Mouse (Mus musculus) G1E (cell line): ENCODE measurements around the gene Pum3. TPM values are rescaled to one million over a fixed set of nuclear protein-coding genes. Genes with fewer than 3 reads are reported as not detected.

Source experiments
- ATAC-seq: 2 replicates; pipeline ENCODE4 v1.8.0; 2016; ENCODE audit warnings: mild to moderate bottlenecking; ENCODE audit not compliant: insufficient number of reproducible peaks, poor library complexity, low FRiP score, severe bottlenecking; ENCODE audit errors: extremely low read depth
- DNase-seq: peaks from one replicate; pipeline ENCODE4 v3.0.0; 2012; ENCODE audit warnings: low spot score
- H3K27me3 ChIP-seq: 2 replicates; pipeline ENCODE4 v1.6.1; 2012; ENCODE audit warnings: mild to moderate bottlenecking, low read length, inconsistent platforms; ENCODE audit not compliant: insufficient read depth
- H3K36me3 ChIP-seq: replicated peaks from 2 replicates; pipeline ENCODE3; 2012; ENCODE audit warnings: mild to moderate bottlenecking, inconsistent platforms
- H3K4me1 ChIP-seq: 2 replicates; pipeline ENCODE4 v1.6.1; 2012; ENCODE audit warnings: low read depth, low read length, inconsistent platforms, mixed read lengths; ENCODE audit not compliant: insufficient read depth
- H3K4me3 ChIP-seq: 2 replicates; pipeline ENCODE4 v1.5.1; 2012; ENCODE audit warnings: low read depth, mild to moderate bottlenecking, inconsistent platforms, low read length, moderate library complexity, mixed read lengths
- H3K9me3 ChIP-seq: replicated peaks from 2 replicates; pipeline ENCODE4 v1.6.1; 2012; ENCODE audit warnings: inconsistent platforms
- CTCF ChIP-seq: IDR thresholded peaks from 2 replicates; pipeline ENCODE4 v1.5.1; 2012; ENCODE audit warnings: low read depth, low read length, inconsistent platforms, mixed read lengths
- GATA1 ChIP-seq: IDR thresholded peaks from 2 replicates; pipeline ENCODE4 v1.6.1; 2012; ENCODE audit warnings: borderline replicate concordance, low read length, inconsistent platforms, mixed read lengths
- GATA2 ChIP-seq: IDR thresholded peaks from 2 replicates; pipeline ENCODE4 v1.6.1; 2012; ENCODE audit warnings: low read depth, low read length, inconsistent platforms, borderline replicate concordance
- POLR2AphosphoS5 ChIP-seq: IDR thresholded peaks from 2 replicates; pipeline ENCODE4 v1.6.1; 2012; ENCODE audit warnings: low read depth, low read length, inconsistent platforms; ENCODE audit not compliant: insufficient replicate concordance
- TAL1 ChIP-seq: conservative IDR thresholded peaks from 2 replicates; pipeline ENCODE4 v1.6.1; 2012; ENCODE audit warnings: low read depth, low read length, inconsistent platforms, mixed read lengths
- polyA plus RNA-seq: library from polyadenylated mRNA; stranded (reverse); fragments of >175 nt; gene quantifications from 2 replicates; pipeline ENCODE4 v1.2.3, GENCODE M21; 2012
- total RNA-seq, 2 experiments: library from RNA; stranded (forward) in 1 of 2; stranded (reverse) in 1 of 2; fragments of 200-1000 nt in 1 of 2; fragments of >200 nt in 1 of 2; fragmentation: Nextera tagmentation in 1 of 2; gene quantifications; 2 replicates each; pipeline ENCODE4 v1.2.3; 2014 to 2017

Pum3 gene
- total and polyA plus RNA-seq, 3 experiments = 52.4 to 221 (median 122) TPM

- H3K4me1 ChIP-seq = no peaks in the 10 kb centered on the region
- TF ChIP-seq GATA2 = no peak
- DNase-seq (no peak), ATAC-seq (no peak)
- H3K27me3 ChIP-seq = no peaks in the 10 kb centered on the region
- H3K4me3 ChIP-seq = no peak overlapping the region
- no peaks in the 10 kb centered on the region for H3K9me3 ChIP-seq
- H3K36me3 ChIP-seq = peaks cover 41% of the 10 kb centered on the region
These were observed 46.4 kb downstream of the Pum3 start for GRCm38 (mm10) chr19:27383266-27383665.

- Histone ChIP-seq H3K4me3 (no peak overlapping the region), H3K9me3 (no peaks in the 10 kb centered on the region), H3K27me3 (no peaks in the 10 kb centered on the region), H3K36me3 (peaks cover 30% of the 10 kb centered on the region), H3K4me1 (no peaks in the 10 kb centered on the region)
- DNase-seq (no peak), ATAC-seq (no peak)
- TF ChIP-seq GATA1 = no peak
- TF ChIP-seq CTCF = no peak
- no peak for TF ChIP-seq POLR2AphosphoS5
- TF ChIP-seq GATA2 = no peak
- no peak for TF ChIP-seq TAL1
These were observed 47.5 kb downstream of the Pum3 start for GRCm38 (mm10) chr19:27382131-27382530.

- ATAC-seq (no peak), DNase-seq (no peak)
- TF ChIP-seq TAL1 (no peak), GATA1 (no peak), POLR2AphosphoS5 (no peak), GATA2 (no peak), CTCF (no peak)
- Histone ChIP-seq H3K36me3 (peaks cover 7% of the 10 kb centered on the region), H3K9me3 (no peaks in the 10 kb centered on the region), H3K27me3 (no peaks in the 10 kb centered on the region), H3K4me3 (no peak overlapping the region), H3K4me1 (no peaks in the 10 kb centered on the region)
These were observed 49.8 kb downstream of the Pum3 start for GRCm38 (mm10) chr19:27379712-27380401.

GRCm38 (mm10) chr19:27370784-27371183, 58.8 kb downstream of the Pum3 start:
- TF ChIP-seq GATA1 (no peak), POLR2AphosphoS5 (no peak), CTCF (no peak), GATA2 (no peak), TAL1 (no peak)
- H3K36me3 ChIP-seq = no peaks in the 10 kb centered on the region
- H3K4me1 ChIP-seq = no peaks in the 10 kb centered on the region
- ATAC-seq = no peak
- DNase-seq = no peak
- peaks cover 10% of the 10 kb centered on the region; the same call in 1 of the 2 replicates for H3K27me3 ChIP-seq
- H3K9me3 ChIP-seq = no peaks in the 10 kb centered on the region
- H3K4me3 ChIP-seq = no peak overlapping the region

- TF ChIP-seq CTCF (no peak), TAL1 (no peak), POLR2AphosphoS5 (no peak), GATA1 (no peak), GATA2 (no peak)
- Histone ChIP-seq H3K4me1 (no peaks in the 10 kb centered on the region), H3K4me3 (no peak overlapping the region), H3K36me3 (no peaks in the 10 kb centered on the region), H3K27me3 (peaks cover 10% of the 10 kb centered on the region; the same call in 1 of the 2 replicates), H3K9me3 (no peaks in the 10 kb centered on the region)
- ATAC-seq = no peak
- DNase-seq = no peak
These were observed 59.5 kb downstream of the Pum3 start for GRCm38 (mm10) chr19:27370174-27370573.

GRCm38 (mm10) chr19:27369461-27370135, 60.0 kb downstream of the Pum3 start:
- TF ChIP-seq POLR2AphosphoS5 (no peak), GATA2 (no peak), CTCF (no peak), GATA1 (no peak), TAL1 (no peak)
- H3K9me3 ChIP-seq = no peaks in the 10 kb centered on the region
- no peak for DNase-seq
- no peaks in the 10 kb centered on the region for H3K36me3 ChIP-seq
- no peaks in the 10 kb centered on the region for H3K4me1 ChIP-seq
- H3K4me3 ChIP-seq = no peak overlapping the region
- ATAC-seq = no peak
- peaks cover 10% of the 10 kb centered on the region; the same call in 1 of the 2 replicates for H3K27me3 ChIP-seq
